Mouse (Mus musculus) heart, embryonic 11.5 days (tissue): Measurements from ENCODE around the gene Gtf3c2. TPM values are rescaled to one million over a fixed set of nuclear protein-coding genes. Genes with fewer than 3 reads are reported as not detected.
"Not testable (repeated sequence)": the region's sequence is repeated elsewhere in the genome, so short reads cannot be mapped to it uniquely, and the experiment has no call there.

Source experiments
- ATAC-seq: fragments of 200-750 bp; cut with Nextera tagmentation; replicated peaks from 2 replicates; pipeline ENCODE4 v1.8.0; 2017; ENCODE audit warnings: moderate library complexity; ENCODE audit not compliant: insufficient number of reproducible peaks, low FRiP score, low TSS enrichment
- H3K27ac ChIP-seq: fragments of 300-500 bp; sonication (generic); 2 replicates; pipeline ENCODE4 v1.5.1; 2014; ENCODE audit warnings: mild to moderate bottlenecking, low read depth, low read length
- H3K27me3 ChIP-seq: fragments of 300-500 bp; sonication (generic); 2 replicates; pipeline ENCODE4 v1.6.1; 2014; ENCODE audit warnings: mild to moderate bottlenecking, low read length, mixed read lengths; ENCODE audit not compliant: control insufficient read depth, insufficient read depth
- H3K36me3 ChIP-seq: fragments of 300-500 bp; sonication (generic); 2 replicates; pipeline ENCODE4 v1.6.1; 2014; ENCODE audit warnings: mild to moderate bottlenecking, low read length, moderate library complexity, mixed read lengths; ENCODE audit not compliant: control insufficient read depth, insufficient read depth
- H3K4me1 ChIP-seq: fragments of 300-500 bp; sonication (generic); 2 replicates; pipeline ENCODE4 v1.6.1; 2014; ENCODE audit warnings: low read length; ENCODE audit not compliant: control insufficient read depth, insufficient read depth
- H3K4me2 ChIP-seq: fragments of 300-500 bp; sonication (generic); 2 replicates; pipeline ENCODE4 v1.6.1; 2014; ENCODE audit warnings: mild to moderate bottlenecking, moderate library complexity
- H3K4me3 ChIP-seq: fragments of 300-500 bp; sonication (generic); 2 replicates; pipeline ENCODE4 v1.5.1; 2014; ENCODE audit warnings: low read depth, low read length
- H3K9ac ChIP-seq: fragments of 300-500 bp; sonication (generic); 2 replicates; pipeline ENCODE4 v1.6.1; 2014; ENCODE audit warnings: mild to moderate bottlenecking, low read depth, low read length, moderate library complexity
- H3K9me3 ChIP-seq: fragments of 300-500 bp; sonication (generic); replicated peaks from 2 replicates; pipeline ENCODE4 v1.6.1; 2016; ENCODE audit warnings: low read length; ENCODE audit not compliant: control insufficient read depth
- WGBS: fragments of 180-500 bp; shearing (Covaris S2); extraction: QIAGEN DNeasy Blood & Tissue Kit; methylation state at CpG from one replicate; pipeline ENCODE4 v1.1.7; 2014; ENCODE audit not compliant: insufficient replicate concordance; 5-methylcytosine and 5-hydroxymethylcytosine counted together
- polyA plus RNA-seq: library from polyadenylated mRNA; unstranded; fragments of >200 nt; fragmentation: Nextera tagmentation; extraction: Ambion mirVana; gene quantifications from 2 replicates; pipeline ENCODE4 v1.2.1, GENCODE M21; 2014

Gene Gtf3c2
- polyA plus RNA-seq, 1 experiment from 2014 or later: 48.2 TPM

- no peaks in the 10 kb centered on the region for H3K27me3 ChIP-seq
- peak overlapping the region; percentile 94 for H3K4me3 ChIP-seq
- H3K9ac ChIP-seq: 0 out of 2 replicates have a peak overlapping the region, but pooled peaks have one; percentile 22
- WGBS: 3% methylated on average over 2 of the region's 2 CpGs
- no peak for ATAC-seq
- H3K4me1 ChIP-seq: 0 out of 2 replicates have a peak, but pooled peaks cover 6% of the 10 kb centered on the region
- no peaks in the 10 kb centered on the region for H3K36me3 ChIP-seq
- H3K9me3 ChIP-seq: no peaks in the 10 kb centered on the region
- H3K4me2 ChIP-seq: peak overlapping the region; percentile 90
- no peak overlapping the region for H3K27ac ChIP-seq
These were observed 39.1 kb upstream of the Gtf3c2 start for GRCm38 (mm10) chr5:31219070-31219469.

GRCm38 (mm10) chr5:31218294-31218693 is 38.4 kb upstream of the Gtf3c2 start:
- Histone ChIP-seq H3K9me3 (no peaks in the 10 kb centered on the region), H3K27me3 (no peaks in the 10 kb centered on the region), H3K27ac (no peak overlapping the region), H3K4me1 (0 out of 2 replicates have a peak, but pooled peaks cover 6% of the 10 kb centered on the region), H3K4me3 (no peak overlapping the region), H3K9ac (no peak overlapping the region), H3K36me3 (no peaks in the 10 kb centered on the region), H3K4me2 (peak overlapping the region; percentile 90)
- ATAC-seq: no peak
- WGBS: 47% methylated on average over 7 of the region's 7 CpGs

- ATAC-seq, H3K9me3 ChIP-seq, H3K4me1 ChIP-seq, H3K9ac ChIP-seq, H3K4me3 ChIP-seq, H3K27ac ChIP-seq, H3K36me3 ChIP-seq, H3K27me3 ChIP-seq, H3K4me2 ChIP-seq: not testable (repeated sequence)
- 90% methylated on average over 6 of the region's 6 CpGs for WGBS
These were observed 36.6 kb upstream of the Gtf3c2 start for GRCm38 (mm10) chr5:31216554-31216953.

GRCm38 (mm10) chr5:31204421-31204820 is 24.5 kb upstream of the Gtf3c2 start:
- Histone ChIP-seq H3K36me3 (peaks cover 38% of the 10 kb centered on the region), H3K27ac (no peak overlapping the region), H3K4me2 (no peak overlapping the region), H3K4me1 (peaks cover 9% of the 10 kb centered on the region; the same call in 1 of the 2 replicates), H3K4me3 (no peak overlapping the region), H3K9ac (no peak overlapping the region), H3K9me3 (peaks cover 5% of the 10 kb centered on the region), H3K27me3 (no peaks in the 10 kb centered on the region)
- WGBS: 92% methylated on average over 6 of the region's 6 CpGs
- ATAC-seq: no peak

- Histone ChIP-seq H3K9me3 (peaks cover 5% of the 10 kb centered on the region), H3K4me2 (no peak overlapping the region), H3K4me1 (peaks cover 9% of the 10 kb centered on the region; the same call in 1 of the 2 replicates), H3K4me3 (no peak overlapping the region), H3K9ac (no peak overlapping the region), H3K27me3 (no peaks in the 10 kb centered on the region), H3K36me3 (peaks cover 40% of the 10 kb centered on the region), H3K27ac (no peak overlapping the region)
- 86% methylated on average over 2 of the region's 2 CpGs for WGBS
- ATAC-seq: no peak
These were observed 23.9 kb upstream of the Gtf3c2 start for GRCm38 (mm10) chr5:31203866-31204265.

- Histone ChIP-seq H3K36me3 (peaks cover 43% of the 10 kb centered on the region), H3K9me3 (peaks cover 5% of the 10 kb centered on the region), H3K4me2 (peak overlapping the region; percentile 89), H3K9ac (peak overlapping the region; percentile 76), H3K27me3 (no peaks in the 10 kb centered on the region), H3K27ac (peak overlapping the region; percentile 86), H3K4me1 (peaks cover 9% of the 10 kb centered on the region; the same call in 1 of the 2 replicates), H3K4me3 (peak overlapping the region; percentile 73)
- WGBS: 83% methylated on average over 7 of the region's 7 CpGs
- ATAC-seq: no peak
These were observed 23.0 kb upstream of the Gtf3c2 start for GRCm38 (mm10) chr5:31202933-31203332.

GRCm38 (mm10) chr5:31201742-31202590 is 22.0 kb upstream of the Gtf3c2 start, which contains the start of gene Zfp513:
Zfp513 (minus strand) TSS chr5:31202303.
- under 1% methylated on average over 53 of the region's 53 CpGs for WGBS

GRCm38 (mm10) chr5:31201042-31201741 is 21.2 kb upstream of the Gtf3c2 start:
- no peak for ATAC-seq
- Histone ChIP-seq H3K4me1 (peaks cover 9% of the 10 kb centered on the region; the same call in 1 of the 2 replicates), H3K4me2 (peak overlapping the region; percentile 89), H3K27ac (peak overlapping the region; percentile 77), H3K9me3 (peaks cover 5% of the 10 kb centered on the region), H3K9ac (peak overlapping the region; percentile 88), H3K27me3 (no peaks in the 10 kb centered on the region), H3K4me3 (peak overlapping the region; percentile 73), H3K36me3 (peaks cover 48% of the 10 kb centered on the region)
- 21% methylated on average over 13 of the region's 13 CpGs for WGBS

More at GRCm38 (mm10) chr5:31201742-31202590, 22.0 kb upstream of the Gtf3c2 start, which contains the start of gene Zfp513:
- H3K27ac ChIP-seq: peak within 1 kb of the TSS; percentile 86
- ATAC-seq: peak; percentile 94
- peak within 1 kb of the TSS; percentile 73 for H3K4me3 ChIP-seq
- H3K9me3 ChIP-seq: peaks cover 5% of the 10 kb centered on the region
- peak within 1 kb of the TSS; percentile 89 for H3K4me2 ChIP-seq
- no peaks in the 10 kb centered on the region for H3K27me3 ChIP-seq
- peaks cover 9% of the 10 kb centered on the region; the same call in 1 of the 2 replicates for H3K4me1 ChIP-seq
- peak within 1 kb of the TSS; percentile 88 for H3K9ac ChIP-seq
- peaks cover 42% of the 10 kb centered on the region for H3K36me3 ChIP-seq
